Mouse (Mus musculus) kidney, postnatal 36 days (tissue): ENCODE results near the gene Tdrd9.
"Not testable (repeated sequence)": the region's sequence is repeated elsewhere in the genome, so short reads cannot be mapped to it uniquely, and the experiment has no call there.

ENCODE experiments used
- DNase-seq, 2 experiments: peaks; one replicate each; pipeline ENCODE4 v3.0.0; 2021 to 2022; ENCODE audit warnings: mixed read lengths in 2 of 2

The Tdrd9 gene

DNA sequence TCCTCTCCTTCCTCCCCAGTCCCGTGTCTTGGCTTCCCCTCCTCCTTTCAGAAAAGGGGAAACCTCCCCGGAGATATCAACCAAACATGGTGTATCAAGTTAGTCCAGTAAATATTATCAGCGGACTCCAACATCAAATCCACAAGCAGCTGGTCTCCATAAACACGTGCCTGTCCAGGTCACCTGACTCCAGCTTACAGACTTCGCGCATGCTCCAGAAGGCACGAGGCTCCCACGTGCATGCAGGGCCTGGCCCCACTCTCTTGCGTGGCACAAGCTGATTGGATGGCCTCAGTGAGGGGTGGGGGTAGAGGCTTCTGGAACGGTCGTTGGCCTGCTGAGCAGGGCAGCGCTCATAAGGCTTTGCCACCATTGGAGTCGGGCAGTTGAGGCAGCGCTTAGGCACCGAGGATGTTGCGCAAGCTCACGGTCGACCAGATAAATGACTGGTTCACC is at the start of gene Tdrd9:
Tdrd9 (plus strand) TSS at position 329 of the 456 bp plus-strand sequence.
- DNase-seq, result no peak

DNA sequence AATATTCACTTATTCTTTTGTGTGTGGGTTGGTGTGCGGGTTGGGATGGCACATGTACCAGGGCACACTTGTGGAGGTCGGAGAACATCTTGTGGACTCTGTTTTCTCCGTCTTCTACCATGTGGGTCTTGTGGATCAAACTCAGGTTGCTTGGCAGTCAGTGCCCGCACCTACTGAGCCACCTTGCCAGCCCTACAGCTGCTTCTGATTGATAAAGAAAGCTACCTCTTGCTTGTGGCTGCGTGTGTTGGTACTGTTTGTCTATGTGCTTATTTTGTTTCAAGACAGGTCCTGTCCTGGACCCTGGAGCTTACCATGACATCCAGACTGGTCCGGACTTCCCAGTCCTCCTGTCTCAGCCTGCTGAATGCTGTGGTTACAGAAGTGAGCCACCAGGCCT is 48.2 kb upstream of the Tdrd9 start:
- no peak for DNase-seq

DNA sequence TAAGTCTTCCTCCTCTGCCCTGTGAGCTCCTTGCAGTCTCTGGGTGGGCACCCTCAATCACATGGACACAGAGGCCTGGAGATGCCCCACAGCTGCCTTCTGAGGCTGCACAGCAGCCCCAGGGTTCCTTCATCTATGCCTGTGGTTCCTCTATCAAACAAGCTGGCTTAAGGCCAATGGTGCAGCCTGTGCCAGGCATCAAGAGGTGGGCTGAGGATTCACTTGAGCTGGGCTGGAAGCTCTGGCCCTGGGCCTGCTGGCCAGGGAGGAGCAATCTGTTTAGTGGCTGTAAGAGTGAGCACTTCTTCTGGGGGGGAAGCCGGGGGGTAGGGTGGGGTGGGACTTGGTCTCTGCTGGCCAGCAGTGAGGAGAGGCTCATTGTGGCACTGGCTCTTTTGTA is 44.0 kb upstream of the Tdrd9 start:
- no peak for DNase-seq

DNA sequence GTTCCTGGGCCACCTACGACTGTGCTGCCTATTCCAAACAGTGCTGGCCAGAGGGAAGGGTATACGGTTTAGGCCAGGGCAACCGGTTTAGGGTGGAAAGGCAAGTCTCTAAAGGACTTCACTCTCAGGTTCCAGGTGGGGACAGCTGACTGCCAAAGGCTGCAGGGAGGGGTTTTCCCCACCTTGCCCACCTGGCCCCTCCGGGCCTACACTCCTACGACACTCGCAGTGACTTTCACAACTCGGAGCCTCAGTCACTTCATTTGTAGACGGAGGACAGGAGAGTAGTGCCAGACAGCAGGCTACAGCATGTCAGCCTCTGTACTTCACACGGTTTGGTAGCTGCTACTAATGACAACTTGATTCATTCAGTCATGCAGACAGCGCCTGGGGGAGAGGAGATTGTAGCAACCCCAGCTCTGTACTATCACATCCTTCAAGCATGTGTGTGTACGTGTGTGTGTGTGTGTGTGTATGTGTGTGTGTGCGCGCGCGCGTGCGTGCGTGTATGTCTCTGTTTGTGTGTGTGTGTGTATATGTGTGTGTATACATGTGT is 42.9 kb upstream of the Tdrd9 start:
- DNase-seq, result no peak

DNA sequence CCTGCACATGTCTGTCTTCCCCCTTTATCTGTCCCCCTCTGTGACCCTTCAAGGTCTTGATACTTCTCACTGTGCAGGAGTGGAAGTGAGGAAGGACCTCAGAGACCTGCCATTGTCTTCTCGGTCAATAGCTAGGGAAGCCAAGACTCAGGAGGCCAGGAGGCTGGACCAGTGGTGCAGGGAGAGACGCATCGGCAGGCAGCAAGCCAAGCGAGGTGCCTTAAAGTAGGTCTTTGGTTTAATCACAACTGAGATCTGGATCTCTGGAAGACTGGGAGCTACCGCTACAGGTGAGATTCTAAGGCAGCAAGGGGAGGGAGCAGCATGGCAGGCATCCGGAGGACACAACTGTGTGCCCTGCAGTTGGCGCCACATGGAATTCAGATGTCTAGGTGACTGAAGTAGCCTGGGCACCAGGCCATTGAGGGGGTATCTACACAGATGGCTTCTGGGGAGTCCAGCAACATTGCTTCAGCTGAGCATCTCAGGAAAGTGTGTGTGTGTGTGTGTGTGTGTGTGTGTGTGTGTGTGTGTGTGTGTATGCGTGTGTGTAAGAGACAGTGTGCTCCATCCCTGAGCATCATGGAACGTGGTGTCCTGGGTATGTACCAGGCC is 39.8 kb upstream of the Tdrd9 start:
- no peak for DNase-seq

DNA sequence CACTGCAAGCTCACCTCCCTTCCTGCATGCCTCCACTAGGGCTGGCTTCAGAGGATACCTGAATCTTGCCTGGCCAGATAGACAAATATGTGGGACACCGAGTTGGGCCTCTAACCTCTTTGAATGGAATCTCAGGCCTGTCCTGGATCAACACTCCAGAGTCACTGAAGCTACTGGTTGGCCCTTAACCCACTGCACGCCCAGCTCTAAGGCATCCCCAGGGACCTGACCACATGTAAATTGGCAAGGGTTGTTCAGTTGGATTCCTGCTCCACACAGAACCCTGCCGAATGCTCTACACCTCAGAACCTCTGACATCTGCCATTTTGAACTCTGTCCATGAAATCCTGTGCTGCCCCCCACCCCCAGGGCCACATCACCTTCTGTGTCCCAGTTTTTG is 38.8 kb upstream of the Tdrd9 start:
- no peak for DNase-seq

DNA sequence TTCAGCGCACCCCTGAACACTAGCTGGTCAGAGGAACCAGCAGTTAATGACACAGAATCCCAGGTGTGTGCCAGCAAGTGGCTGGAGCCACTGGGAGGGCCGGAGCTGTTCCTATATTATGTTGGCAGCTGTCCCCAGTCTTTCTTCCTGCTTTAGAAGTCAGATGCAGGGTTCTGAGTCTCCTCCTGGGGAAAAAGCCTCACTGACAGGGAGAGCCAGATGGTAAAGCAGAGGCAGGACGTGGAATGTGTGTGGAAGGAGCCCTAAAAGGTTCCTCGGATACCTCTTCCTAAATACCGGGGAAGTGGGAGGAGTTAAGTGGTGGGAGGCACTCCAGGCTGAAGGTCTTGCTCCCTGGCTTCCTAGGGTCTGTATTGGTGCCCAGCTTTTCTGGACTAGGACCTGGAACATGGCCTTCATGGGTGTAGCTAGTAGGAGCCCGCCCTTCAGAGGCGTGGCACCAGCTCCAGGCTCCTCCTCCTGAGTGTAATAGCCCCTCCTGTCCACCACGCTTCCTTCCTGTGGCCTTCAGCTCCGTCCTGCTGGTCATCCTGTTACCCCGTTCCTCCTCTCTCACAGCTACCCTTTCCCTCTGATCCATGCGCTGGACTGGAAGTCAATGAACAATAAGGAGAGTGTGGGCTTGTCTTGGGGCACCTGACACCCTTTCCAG is 38.2 kb upstream of the Tdrd9 start:
- DNase-seq, result peak; percentile 76 to 79

DNA sequence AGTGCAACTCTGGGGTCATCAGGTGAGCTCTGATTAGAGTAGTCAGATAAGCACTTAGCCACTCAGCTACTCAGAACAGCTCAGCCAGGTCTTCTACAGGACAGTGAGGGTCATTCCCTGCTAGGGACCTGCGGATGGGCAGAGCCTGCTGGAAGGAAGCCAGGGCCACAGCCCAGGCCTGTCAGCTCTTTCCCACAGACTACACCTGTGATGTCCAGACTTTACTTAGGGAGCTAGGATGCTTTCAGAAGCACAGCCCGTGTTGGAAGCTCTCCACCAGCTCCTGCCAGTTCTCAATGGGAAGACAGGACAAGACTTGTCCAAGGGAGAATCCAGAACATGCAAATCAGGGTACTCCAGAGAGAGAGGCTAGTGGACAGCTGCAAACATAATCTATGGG is 37.4 kb upstream of the Tdrd9 start:
- no peak for DNase-seq

DNA sequence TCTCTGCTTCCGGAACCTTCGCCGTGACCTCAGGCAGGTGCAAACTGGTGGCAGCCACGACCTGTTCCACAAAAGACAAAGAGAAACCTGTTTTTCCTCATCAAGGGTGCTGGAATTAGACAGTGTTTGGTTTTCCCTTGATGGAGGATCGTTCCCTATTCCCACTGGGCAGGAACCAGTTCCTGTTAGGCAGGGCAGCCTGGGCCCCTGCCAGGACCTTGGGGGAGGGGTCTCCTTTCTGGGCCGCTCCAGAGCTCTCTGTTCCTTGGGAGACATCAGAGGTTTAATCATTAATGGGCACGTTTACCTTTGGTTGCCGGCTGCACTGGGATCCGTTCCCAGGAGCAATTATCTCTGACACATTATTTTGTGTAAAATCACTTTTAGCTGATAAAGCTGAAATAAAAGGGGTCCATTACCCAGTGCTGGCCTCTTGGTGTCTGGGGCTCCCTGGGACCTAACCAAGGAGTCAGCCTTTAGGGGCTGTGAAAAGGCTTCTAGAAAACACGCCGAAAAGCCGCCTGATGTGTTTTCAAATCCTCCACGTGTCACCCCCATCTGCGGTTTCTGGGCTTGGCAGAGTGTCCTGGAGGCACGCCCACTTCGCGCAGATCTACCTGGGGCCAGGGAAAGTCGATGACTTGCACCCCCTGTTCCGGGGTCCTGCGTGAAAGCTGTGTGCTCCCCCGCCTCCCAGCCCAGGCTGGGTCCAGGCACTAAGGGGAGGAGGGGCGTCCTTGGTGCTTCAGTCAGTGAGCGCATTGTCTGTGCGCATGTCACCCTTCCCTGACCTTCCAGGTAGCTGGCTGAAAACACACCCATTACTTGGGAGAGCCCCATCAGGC is 34.4 kb upstream of the Tdrd9 start:
- peak; percentile 96 to 97 for DNase-seq

DNA sequence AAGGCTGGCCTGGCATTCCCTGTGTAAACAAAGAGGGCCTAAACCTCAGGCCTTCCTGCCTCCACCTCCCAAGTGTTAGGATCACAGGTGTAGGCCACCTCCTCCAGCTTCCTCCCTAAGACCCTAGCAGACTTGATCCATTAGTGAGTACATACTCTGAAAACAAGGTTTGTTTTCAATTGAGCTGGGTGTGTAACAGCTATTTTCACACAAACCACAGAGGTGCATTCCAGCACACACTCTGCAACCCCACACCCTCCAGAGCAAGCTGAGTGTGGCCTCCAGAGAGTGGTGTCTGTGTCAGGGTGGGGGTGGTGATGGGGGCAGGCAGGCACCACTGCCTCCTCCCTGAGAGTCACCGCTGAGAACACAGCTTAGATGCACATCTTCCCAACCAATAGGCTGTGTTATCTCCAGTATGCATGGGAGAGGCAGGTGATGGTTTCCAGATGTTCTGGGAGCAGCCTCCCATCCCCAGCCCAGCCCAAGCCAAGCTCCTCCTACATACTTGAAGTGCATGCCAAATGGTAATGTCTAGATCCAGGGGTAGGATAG is 32.7 kb upstream of the Tdrd9 start:
- DNase-seq, result no peak

DNA sequence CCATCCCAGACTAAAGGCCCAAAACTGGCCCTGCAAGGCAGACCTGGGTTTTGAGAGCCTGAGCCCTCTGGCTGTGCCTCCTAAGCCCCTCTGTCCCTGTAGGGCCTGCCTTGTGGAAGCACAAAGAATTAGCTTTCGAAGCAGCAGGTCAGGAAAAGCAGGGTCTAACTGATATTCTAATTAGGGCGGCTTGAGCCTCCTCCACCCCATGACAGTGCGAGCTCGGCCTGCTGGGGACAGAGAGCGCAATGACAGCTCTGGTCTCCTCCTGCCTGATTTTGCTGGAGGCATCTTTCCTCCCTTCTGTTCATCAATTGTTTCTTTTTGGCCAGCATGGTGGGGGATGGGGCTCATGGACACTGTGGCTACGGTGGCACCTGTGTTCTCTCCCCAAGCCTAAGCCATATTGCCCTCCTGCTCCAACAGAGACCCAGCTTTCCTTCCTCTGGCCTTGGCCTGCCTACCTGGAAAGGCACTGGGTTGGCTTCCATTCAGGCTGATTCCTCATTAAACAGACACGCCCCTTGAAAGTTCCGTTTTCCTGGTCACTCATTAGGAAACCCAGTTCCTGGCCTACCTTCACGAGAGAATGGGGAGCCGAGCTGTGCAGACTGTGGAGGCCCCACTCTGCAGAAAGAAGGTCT is 27.8 kb upstream of the Tdrd9 start:
- peak; percentile 49 to 51 for DNase-seq

DNA sequence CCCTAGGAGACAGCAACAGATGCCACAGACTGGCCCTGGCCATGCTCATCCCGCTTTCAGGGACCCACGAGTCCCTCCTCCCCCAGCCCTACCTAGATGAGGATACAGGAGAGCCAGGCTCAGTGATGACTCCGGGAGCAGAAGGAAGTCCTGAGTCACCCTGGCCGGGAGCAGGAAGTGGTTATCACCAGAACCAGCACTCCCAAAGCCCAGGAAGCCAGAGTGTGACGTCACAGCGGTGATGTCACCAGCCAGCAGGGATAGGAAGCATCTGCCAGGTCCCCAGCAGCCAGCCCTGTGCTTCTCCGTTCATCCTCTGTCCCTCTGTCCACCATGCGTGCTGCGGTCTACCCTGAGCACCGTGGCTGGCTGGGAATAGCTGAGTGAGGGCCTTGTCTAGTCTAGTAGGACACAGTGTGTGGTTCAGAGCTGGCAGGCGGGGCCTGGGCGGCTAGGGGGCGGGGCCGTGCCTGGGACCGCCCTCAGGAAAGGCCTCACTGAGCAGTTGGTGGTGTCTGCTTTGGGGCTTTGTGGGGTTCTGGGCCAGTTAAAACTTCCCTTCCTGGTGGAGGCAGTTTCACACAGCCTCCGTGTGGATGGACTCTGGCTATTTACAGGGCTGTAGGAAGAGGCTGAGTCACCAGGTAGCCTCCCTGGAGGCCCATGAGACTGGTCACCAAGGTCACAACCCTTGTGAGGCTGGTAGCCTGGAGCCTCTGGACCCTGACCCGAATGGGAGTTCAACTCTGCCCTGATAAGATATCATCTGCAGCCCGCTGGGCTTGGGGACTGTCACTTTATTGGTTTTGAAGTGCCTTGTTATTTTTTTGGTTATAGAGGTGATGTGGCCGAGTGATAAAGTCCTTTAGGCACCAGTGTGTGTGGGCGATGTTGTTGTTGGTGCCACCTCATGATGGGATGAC is 27.0 kb upstream of the Tdrd9 start:
- DNase-seq, result peak in 1 of 2 experiments; percentile 19

DNA sequence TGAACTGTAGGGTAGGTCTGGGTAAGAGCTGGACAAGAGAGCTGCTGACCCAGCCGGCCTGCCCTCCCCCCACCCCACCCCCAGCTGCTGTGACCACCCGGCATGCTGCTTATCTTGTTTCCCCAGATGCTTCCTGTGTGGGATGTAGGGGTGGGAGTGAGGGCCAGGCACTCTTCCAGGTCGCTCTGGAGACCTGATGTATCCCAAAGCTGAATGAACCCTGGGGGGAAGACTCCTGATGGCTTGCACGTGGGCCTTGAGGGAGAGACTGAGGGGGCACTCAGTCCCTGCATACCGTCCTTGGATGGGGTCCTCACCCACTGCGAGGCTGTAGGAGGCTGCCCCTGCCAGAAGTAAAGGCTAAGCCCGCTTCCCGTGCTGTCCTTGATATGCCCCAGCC is 26.2 kb upstream of the Tdrd9 start:
- DNase-seq, result peak; percentile 60 to 63

DNA sequence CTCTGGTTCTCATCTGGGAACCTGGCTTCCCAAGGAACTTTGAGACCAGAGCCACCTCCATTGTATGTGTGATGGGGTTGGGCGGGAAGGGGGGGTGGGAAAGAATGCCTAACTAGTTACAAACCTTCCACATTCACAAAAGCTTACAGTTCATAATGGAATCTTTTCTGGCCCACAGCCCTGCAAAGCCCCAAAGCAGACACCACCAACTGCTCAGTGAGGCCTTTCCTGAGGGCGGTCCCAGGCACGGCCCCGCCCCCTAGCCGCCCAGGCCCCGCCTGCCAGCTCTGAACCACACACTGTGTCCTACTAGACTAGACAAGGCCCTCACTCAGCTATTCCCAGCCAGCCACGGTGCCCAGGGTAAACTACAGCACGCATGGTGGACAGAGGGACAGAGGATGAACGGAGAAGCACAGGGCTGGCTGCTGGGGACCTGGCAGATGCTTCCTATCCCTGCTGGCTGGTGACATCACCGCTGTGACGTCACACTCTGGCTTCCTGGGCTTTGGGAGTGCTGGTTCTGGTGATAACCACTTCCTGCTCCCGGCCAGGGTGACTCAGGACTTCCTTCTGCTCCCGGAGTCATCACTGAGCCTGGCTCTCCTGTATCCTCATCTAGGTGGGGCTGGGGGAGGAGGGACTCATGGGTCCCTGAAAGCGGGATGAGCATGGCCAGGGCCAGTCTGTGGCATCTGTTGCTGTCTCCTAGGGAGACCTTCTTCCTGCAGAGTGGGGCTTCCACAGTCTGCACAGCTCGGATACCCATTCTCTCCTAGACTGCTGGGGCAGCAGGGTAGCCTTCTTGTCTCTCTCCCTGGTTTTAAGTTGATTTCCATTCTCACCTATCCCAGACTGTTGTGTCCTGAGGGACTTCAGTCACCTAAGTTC is 25.3 kb upstream of the Tdrd9 start:
- not testable (repeated sequence) for DNase-seq

DNA sequence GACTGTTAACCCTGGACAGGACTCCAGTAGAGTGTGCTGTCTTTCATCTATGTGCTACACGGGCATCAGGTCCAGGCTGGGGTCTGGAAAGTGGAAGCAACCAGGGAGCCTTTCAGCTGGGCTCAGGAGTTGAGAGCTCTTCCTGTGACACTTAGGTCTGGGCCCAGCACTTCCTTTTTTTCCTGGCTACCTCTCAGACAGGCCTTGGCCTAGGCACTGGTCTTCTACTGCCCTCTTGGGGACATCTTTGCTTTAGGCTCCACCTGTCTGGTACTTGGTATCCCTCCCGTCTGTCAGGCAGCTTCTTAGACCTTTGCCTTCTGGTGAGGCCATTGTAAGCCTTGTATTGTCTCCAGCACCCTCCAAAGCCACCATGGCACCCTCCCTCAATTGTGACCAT is 24.6 kb upstream of the Tdrd9 start:
- peak; percentile 83 to 88 for DNase-seq

DNA sequence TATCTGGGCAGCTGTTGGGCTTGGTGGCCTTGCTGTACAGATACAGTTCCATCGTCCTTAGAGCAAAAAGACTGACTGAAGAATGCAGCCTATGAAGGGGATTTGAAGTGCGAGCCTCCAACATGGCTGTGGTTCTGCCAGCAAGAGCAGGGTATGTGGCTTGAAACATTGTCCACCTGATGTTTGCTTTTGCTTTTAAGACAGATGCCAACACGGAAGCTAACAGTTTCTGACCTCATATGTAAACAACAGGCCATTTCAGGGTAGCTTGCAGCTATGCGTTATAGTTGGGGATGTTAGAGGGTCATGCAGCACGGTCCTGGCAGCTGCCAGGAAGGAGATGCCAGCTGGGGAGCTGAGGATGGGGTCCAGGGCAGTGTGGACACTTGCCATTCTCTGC is 20.9 kb upstream of the Tdrd9 start:
- DNase-seq, result no peak

DNA sequence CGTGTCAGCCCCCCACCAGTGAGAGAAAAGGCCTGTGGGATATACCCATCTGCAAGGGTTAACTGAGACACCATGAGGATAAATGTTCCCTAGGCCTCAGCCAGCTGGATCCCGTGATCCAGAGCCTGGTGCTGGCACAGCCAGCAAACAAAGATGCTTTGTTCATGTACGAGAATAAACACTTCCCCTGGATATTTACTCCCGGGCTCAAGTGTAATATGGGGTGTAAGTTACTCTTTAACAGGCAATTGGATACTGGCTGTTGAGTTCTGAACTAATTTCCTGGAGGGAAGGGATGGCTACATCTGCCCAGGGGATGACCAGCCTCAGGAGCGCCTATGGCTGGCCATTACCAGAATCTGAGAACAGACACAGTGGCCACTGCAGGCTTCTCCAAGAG is 19.7 kb upstream of the Tdrd9 start:
- no peak for DNase-seq

DNA sequence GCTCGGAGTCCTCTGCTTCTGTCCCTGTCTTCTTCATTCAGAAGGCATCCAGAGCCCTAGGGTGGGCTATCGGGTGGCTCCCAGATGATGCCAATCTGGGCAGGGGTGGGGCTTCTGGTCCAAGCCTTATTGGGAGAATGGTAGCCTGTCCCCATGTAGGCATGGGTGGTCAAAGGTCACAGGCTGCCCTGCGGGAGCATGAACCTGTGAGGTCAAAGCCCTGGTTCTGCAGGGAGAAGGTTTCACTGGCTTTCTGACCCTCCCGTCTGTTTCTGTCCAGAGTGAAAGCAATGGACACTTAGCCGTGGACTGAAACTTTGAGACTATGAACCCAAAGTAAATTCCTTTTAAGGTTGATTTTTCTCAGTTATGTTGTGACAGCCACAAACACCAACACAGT is 15.2 kb upstream of the Tdrd9 start:
- peak in 1 of 2 experiments; percentile 49 for DNase-seq

DNA sequence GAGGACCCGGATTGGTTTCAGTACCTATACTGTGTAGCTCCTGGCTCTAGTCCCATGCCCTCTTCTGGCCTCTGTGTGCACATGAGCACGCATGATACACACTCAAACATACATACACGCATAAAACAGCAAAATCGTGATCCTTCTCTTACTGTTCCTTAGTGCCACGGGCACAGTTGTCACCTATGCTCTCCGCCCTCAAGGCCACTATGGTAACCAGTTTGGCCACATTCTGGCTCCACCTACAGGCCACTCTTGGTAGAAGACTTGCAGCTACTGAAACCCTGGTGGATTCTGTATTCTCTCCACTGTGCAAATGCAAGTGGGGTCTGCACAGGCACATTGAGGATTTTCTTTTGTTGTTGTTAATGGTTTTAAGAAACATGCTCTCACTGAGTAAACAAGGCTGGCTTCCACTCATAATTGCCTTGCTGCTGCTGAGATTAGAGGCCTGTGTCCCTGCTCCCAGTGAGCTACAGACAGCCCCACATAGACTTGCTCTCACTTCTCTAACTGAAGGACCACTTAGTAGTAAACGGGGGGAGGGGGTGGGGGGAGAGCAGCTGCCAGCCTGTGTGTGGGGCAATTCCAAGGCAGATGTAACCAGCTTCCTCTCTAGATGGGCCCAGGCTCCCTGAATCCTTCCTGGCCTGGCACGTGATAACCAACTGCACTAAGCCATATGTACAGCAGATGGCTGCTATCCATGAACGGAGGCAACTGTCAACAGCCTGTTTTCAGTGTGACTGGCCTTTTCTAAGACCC is 13.1 kb upstream of the Tdrd9 start:
- DNase-seq, result peak; percentile 71 to 90

DNA sequence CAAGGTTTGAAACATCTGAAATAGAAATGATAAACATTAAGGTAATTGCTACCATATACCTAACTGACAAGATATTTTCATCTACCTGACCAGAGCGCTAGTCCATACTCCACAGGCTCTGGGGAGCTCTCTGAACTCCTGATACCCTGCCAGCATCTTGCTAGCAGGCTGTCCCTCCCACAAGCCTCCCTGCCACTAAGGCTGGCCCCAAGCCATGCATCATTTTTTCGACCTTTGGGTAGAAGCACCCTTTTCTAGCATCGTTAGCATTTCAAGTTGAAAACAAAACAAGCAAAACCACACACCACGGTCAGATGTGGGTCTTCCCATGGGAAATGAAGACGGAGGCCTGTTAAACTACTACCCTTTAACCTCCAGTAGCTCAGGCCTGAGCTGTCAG is 8.0 kb upstream of the Tdrd9 start:
- DNase-seq, result peak; percentile 73 to 83
